Mouse (Mus musculus) heart, adult 2 months (tissue): ENCODE measurements around the gene Commd7.

ENCODE experiments used
- CTCF ChIP-seq: fragments of 200-600 bp; IDR thresholded peaks from 2 replicates; pipeline ENCODE4 v1.8.1; 2022; ENCODE audit warnings: antibody characterized with exemption, mild to moderate bottlenecking, moderate library complexity
- EP300 ChIP-seq: fragments of 200-500 bp; IDR thresholded peaks from 2 replicates; pipeline ENCODE4 v1.6.1; 2011; ENCODE audit warnings: low read depth, low read length, control low read depth; ENCODE audit not compliant: insufficient read depth
- POLR2A ChIP-seq: fragments of 200-500 bp; IDR thresholded peaks from 2 replicates; pipeline ENCODE4 v1.6.1; 2011; ENCODE audit warnings: mild to moderate bottlenecking, low read depth, low read length, control low read depth; ENCODE audit not compliant: insufficient read depth

GRCm38 (mm10) chr2:153592056-153593014 is 40.2 kb downstream of the Commd7 start:
- TF ChIP-seq POLR2A (no peak), CTCF (no peak), EP300 (no peak)
